Mouse (Mus musculus) embryonic fibroblast, embryonic 13.5 days (primary cell): ENCODE measurements around the gene Atpaf2.

Experiments
- CTCF ChIP-seq: IDR thresholded peaks from 2 replicates; pipeline ENCODE4 v1.5.1; 2011; ENCODE audit warnings: mild to moderate bottlenecking, control low read depth, low read length, moderate library complexity, borderline replicate concordance; ENCODE audit not compliant: insufficient read depth
- POLR2A ChIP-seq: IDR thresholded peaks from 2 replicates; pipeline ENCODE4 v1.6.1; 2011; ENCODE audit warnings: low read depth, mild to moderate bottlenecking, control low read depth, low read length, moderate library complexity

GRCm38 (mm10) chr11:60369448-60369847, 48.8 kb downstream of the Atpaf2 start:
- TF ChIP-seq POLR2A (no peak), CTCF (no peak)
